ENCODE assay signal across 10 mouse cellular contexts in the genomic region with DNA sequence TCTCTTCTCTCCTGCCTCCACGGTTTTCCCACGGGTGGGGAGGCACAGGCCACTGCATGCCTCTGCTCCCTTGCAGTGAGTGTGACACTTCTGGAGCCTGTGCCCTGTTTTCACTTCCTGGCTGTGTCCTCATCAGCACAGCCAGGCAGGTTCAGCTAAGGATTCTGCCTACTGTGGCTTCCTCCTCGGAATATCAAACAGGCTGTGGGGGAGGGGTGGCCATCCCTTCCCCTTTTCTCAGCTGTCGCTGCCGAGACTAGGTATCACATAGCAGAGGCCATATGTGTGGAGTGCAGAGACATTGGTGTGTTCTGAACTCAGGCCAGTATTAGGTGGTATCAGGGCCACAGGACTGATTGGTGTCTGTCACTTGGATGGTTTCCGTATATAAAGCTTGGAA. TPM values are rescaled to one million over a fixed set of nuclear protein-coding genes. Genes with fewer than 3 reads are reported as not detected.
DNase-seq lines count a peak whose midpoint lies in the region; ATAC-seq and TF ChIP-seq lines count a peak whose summit lies in the region.
"Had no signal": no experiment of that assay in that cellular context is flagged by ENCODE, and none has a peak within 500 bp of the region (broad histone marks: within the 10 kb centered on the region; RNA-seq: fewer than 3 reads in every experiment).

No protein-coding gene starts in this region.

- H3K4me2 ChIP-seq in heart, embryonic 16.5 days (ENCODE audit: low read depth, low read length): no peak overlapping the region
- no peak overlapping the region for H3K4me2 ChIP-seq in forebrain, embryonic 12.5 days
- H3K4me2 ChIP-seq in midbrain, embryonic 15.5 days: no peak overlapping the region
- no peak overlapping the region for H3K4me2 ChIP-seq in intestine, embryonic 16.5 days (ENCODE audit: low read depth, low read length)

- no peaks in the 10 kb centered on the region for H3K36me3 ChIP-seq in heart, embryonic 16.5 days (ENCODE audit: control insufficient read depth, insufficient read depth)
- H3K36me3 ChIP-seq in G1E (replicated peaks): no peaks in the 10 kb centered on the region
- H3K36me3 ChIP-seq in forebrain, embryonic 12.5 days (replicated peaks): no peaks in the 10 kb centered on the region
- H3K36me3 ChIP-seq in midbrain, embryonic 15.5 days (replicated peaks): no peaks in the 10 kb centered on the region
- no peaks in the 10 kb centered on the region for H3K36me3 ChIP-seq in intestine, embryonic 16.5 days (ENCODE audit: control insufficient read depth, insufficient read depth, low read length)

- H3K9ac ChIP-seq in heart, embryonic 16.5 days (ENCODE audit: low read length): no peak overlapping the region
- H3K9ac ChIP-seq in forebrain, embryonic 12.5 days: no peak overlapping the region
- no peak overlapping the region for H3K9ac ChIP-seq in midbrain, embryonic 15.5 days
- no peak overlapping the region for H3K9ac ChIP-seq in intestine, embryonic 16.5 days (ENCODE audit: low read depth, low read length)

- H3K4me1 ChIP-seq in heart, embryonic 16.5 days (ENCODE audit: control insufficient read depth, insufficient read depth, low read length): peaks cover 8% of the 10 kb centered on the region
- H3K4me1 ChIP-seq in G1E (ENCODE audit: insufficient read depth, low read depth, low read length): peaks cover 13% of the 10 kb centered on the region
- H3K4me1 ChIP-seq in forebrain, embryonic 12.5 days: peaks cover 16% of the 10 kb centered on the region
- H3K4me1 ChIP-seq in midbrain, embryonic 15.5 days: peaks cover 8% of the 10 kb centered on the region
- peaks cover 3% of the 10 kb centered on the region; the same call in 1 of the 2 replicates for H3K4me1 ChIP-seq in intestine, embryonic 16.5 days (ENCODE audit: control insufficient read depth, insufficient read depth, low read length)

- no peak for DNase-seq in heart, adult 11 months
- DNase-seq in G1E (ENCODE audit: low spot score): peak; percentile 46
- DNase-seq in left cerebral cortex, postnatal 14 days (ENCODE audit: low spot score in 2 of 2): peak; percentile 62 to 79

- ATAC-seq in heart, embryonic 16.5 days (replicated peaks; ENCODE audit: extremely low read depth, insufficient read depth, low FRiP score): 0 out of 2 replicates have a peak, but pooled peaks have one; percentile 18
- no peak; the same call in 1 of the 2 replicates for ATAC-seq in G1E (ENCODE audit: extremely low read depth, insufficient number of reproducible peaks, low FRiP score, poor library complexity, severe bottlenecking)
- ATAC-seq in forebrain, embryonic 12.5 days (ENCODE audit: low FRiP score): peak; percentile 41; the same call in 1 of the 2 replicates
- peak; percentile 80 for ATAC-seq in midbrain, embryonic 15.5 days (replicated peaks)
- ATAC-seq in CD4-positive, CD25-positive, alpha-beta regulatory T cell, adult 4 months: no peak
- no peak; the same call in 1 of the 2 replicates for ATAC-seq in intestine, embryonic 16.5 days
- ATAC-seq: Patski had no signal

- WGBS in heart, embryonic 16.5 days: 17% methylated on average over 6 of the region's 6 CpGs
- WGBS in forebrain, embryonic 12.5 days: 27% methylated on average over 6 of the region's 6 CpGs
- WGBS in midbrain, embryonic 15.5 days: 20% methylated on average over 6 of the region's 6 CpGs
- whole genome bisulfite sequencing in intestine, embryonic 16.5 days: 22% methylated on average over 6 of the region's 6 CpGs

- H3K27me3 ChIP-seq in heart, embryonic 16.5 days (ENCODE audit: control insufficient read depth, insufficient read depth, low read length): no peaks in the 10 kb centered on the region
- H3K27me3 ChIP-seq in G1E (ENCODE audit: insufficient read depth, low read length): peaks cover 33% of the 10 kb centered on the region
- H3K27me3 ChIP-seq in forebrain, embryonic 12.5 days: no peaks in the 10 kb centered on the region
- no peaks in the 10 kb centered on the region for H3K27me3 ChIP-seq in midbrain, embryonic 15.5 days (replicated peaks)
- no peaks in the 10 kb centered on the region for H3K27me3 ChIP-seq in intestine, embryonic 16.5 days (replicated peaks; ENCODE audit: control insufficient read depth, insufficient read depth, low read length)
- H3K27me3 ChIP-seq: Patski had no signal

- no peaks in the 10 kb centered on the region for H3K9me3 ChIP-seq in heart, embryonic 16.5 days (replicated peaks; ENCODE audit: control insufficient read depth, low read length)
- H3K9me3 ChIP-seq in G1E (replicated peaks): no peaks in the 10 kb centered on the region
- H3K9me3 ChIP-seq in forebrain, embryonic 12.5 days: no peaks in the 10 kb centered on the region
- H3K9me3 ChIP-seq in midbrain, embryonic 15.5 days: no peaks in the 10 kb centered on the region
- H3K9me3 ChIP-seq in intestine, embryonic 16.5 days (ENCODE audit: control insufficient read depth, low read length): no peaks in the 10 kb centered on the region

- intact Hi-C loops in left cerebral cortex, postnatal 14 days (cut with DNase I): no loop called here

- H3K27ac ChIP-seq in heart, embryonic 16.5 days (ENCODE audit: low read length): no peak overlapping the region
- H3K27ac ChIP-seq in forebrain, embryonic 12.5 days: no peak overlapping the region
- no peak overlapping the region for H3K27ac ChIP-seq in midbrain, embryonic 15.5 days
- H3K27ac ChIP-seq in intestine, embryonic 16.5 days (ENCODE audit: low read length): no peak overlapping the region

- no peak overlapping the region for H3K4me3 ChIP-seq in heart, embryonic 16.5 days (ENCODE audit: low read length)
- H3K4me3 ChIP-seq in G1E (ENCODE audit: low read depth, low read length): peak overlapping the region; percentile 43; the same call in 1 of the 2 replicates
- H3K4me3 ChIP-seq in forebrain, embryonic 12.5 days (replicated peaks): no peak overlapping the region
- H3K4me3 ChIP-seq in midbrain, embryonic 15.5 days: no peak overlapping the region
- no peak overlapping the region for H3K4me3 ChIP-seq in intestine, embryonic 16.5 days (ENCODE audit: low read length)
- H3K4me3 ChIP-seq: erythroblast, embryonic 14.5 days had no signal

- TF ChIP-seq CTCF in G1E (IDR thresholded peaks at IDR 0.05; ENCODE audit: low read depth, low read length): no peak

RNA-seq across cellular contexts. Expression of a gene that starts 50.3 kb away (rescaled TPM):
- polyA plus RNA-seq in heart, embryonic 16.5 days (2015; fragmentation: Nextera tagmentation; extraction: Ambion mirVana): 231 and 265 TPM in 2 replicates
- total RNA-seq in G1E (2014; fragmentation: Nextera tagmentation): 330 and 343 TPM in 2 replicates
- 304 and 352 TPM in 2 replicates for total RNA-seq in G1E (2017)
- 504 and 622 TPM in 2 replicates for polyA plus RNA-seq in G1E (2012)
- polyA plus RNA-seq in forebrain, embryonic 12.5 days (2016; fragmentation: Nextera tagmentation; extraction: Ambion mirVana): 525 and 536 TPM in 2 replicates
- 1 to 10 TPM; 4.9 to 5.2 TPM for total RNA-seq in left cerebral cortex, postnatal 14 days (2021)
- polyA plus RNA-seq in midbrain, embryonic 15.5 days (2015; fragmentation: Nextera tagmentation; extraction: Ambion mirVana): 46.2 and 48.6 TPM in 2 replicates
- 10 to 100 TPM; 49.7 to 81.3 TPM for polyA plus RNA-seq in CD4-positive, CD25-positive, alpha-beta regulatory T cell, adult 4 months (2017; shearing (Covaris generic))
- polyA plus RNA-seq in intestine, embryonic 16.5 days (2015; fragmentation: Nextera tagmentation; extraction: Ambion mirVana): 122 and 147 TPM in 2 replicates

Comparison
In these comparisons a context has a peak if more than half of its experiments do, and no peak if none do; other contexts are left out.
1. ATAC-seq: peak in heart, embryonic 16.5 days (single experiment), forebrain, embryonic 12.5 days (single experiment) and midbrain, embryonic 15.5 days (single experiment); none in G1E (single experiment), CD4-positive, CD25-positive, alpha-beta regulatory T cell, adult 4 months (single experiment) and intestine, embryonic 16.5 days (single experiment).